Mouse (Mus musculus): ENCODE results near the gene Stxbp3. TPM values are rescaled to one million over a fixed set of nuclear protein-coding genes. Genes with fewer than 3 reads are reported as not detected.

Stxbp3 gene
- polyA plus RNA-seq, 1 experiment from 2014 or later: 20.8 TPM

GRCm38 (mm10) chr3:108851554-108851953, 11.2 kb upstream of the Stxbp3 start:
- no peaks in the 10 kb centered on the region for H3K36me3 ChIP-seq (ENCODE audit: control insufficient read depth, insufficient read depth, low read length)

GRCm38 (mm10) chr3:108851075-108851474, 10.7 kb upstream of the Stxbp3 start:
- Histone ChIP-seq H3K36me3 (ENCODE audit: control insufficient read depth, insufficient read depth, low read length) (no peaks in the 10 kb centered on the region), H3K4me1 (ENCODE audit: control insufficient read depth, insufficient read depth, low read length) (no peaks in the 10 kb centered on the region), H3K9me3 (ENCODE audit: control insufficient read depth, low read length) (no peaks in the 10 kb centered on the region), H3K9ac (ENCODE audit: low read length) (no peak overlapping the region), H3K27me3 (ENCODE audit: control insufficient read depth, insufficient read depth, low read length) (no peaks in the 10 kb centered on the region), H3K27ac (ENCODE audit: low read depth, low read length) (no peak overlapping the region), H3K4me3 (ENCODE audit: low read depth, low read length) (no peak overlapping the region), H3K4me2 (ENCODE audit: low read depth) (no peak overlapping the region)
- DNase-seq (ENCODE audit: low spot score): no peak
- 93% methylated on average over 2 of the region's 2 CpGs for WGBS
- no peak for ATAC-seq (ENCODE audit: insufficient read depth, low FRiP score, low TSS enrichment)

More at GRCm38 (mm10) chr3:108851554-108851953, 11.2 kb upstream of the Stxbp3 start:
- no peak overlapping the region for H3K4me3 ChIP-seq (ENCODE audit: low read depth, low read length)
- H3K9ac ChIP-seq (ENCODE audit: low read length): no peak overlapping the region
- H3K27me3 ChIP-seq (ENCODE audit: control insufficient read depth, insufficient read depth, low read length): no peaks in the 10 kb centered on the region
- WGBS: 80% methylated on average over 3 of the region's 3 CpGs
- DNase-seq (ENCODE audit: low spot score) (no peak), ATAC-seq (ENCODE audit: insufficient read depth, low FRiP score, low TSS enrichment) (no peak)
- H3K4me1 ChIP-seq (ENCODE audit: control insufficient read depth, insufficient read depth, low read length): no peaks in the 10 kb centered on the region
- no peak overlapping the region for H3K4me2 ChIP-seq (ENCODE audit: low read depth)
- H3K27ac ChIP-seq (ENCODE audit: low read depth, low read length): no peak overlapping the region
- H3K9me3 ChIP-seq (ENCODE audit: control insufficient read depth, low read length): no peaks in the 10 kb centered on the region

GRCm38 (mm10) chr3:108850506-108850905, 10.2 kb upstream of the Stxbp3 start:
- ATAC-seq (ENCODE audit: insufficient read depth, low FRiP score, low TSS enrichment): no peak
- no peak for DNase-seq (ENCODE audit: low spot score)
- H3K4me2 ChIP-seq (ENCODE audit: low read depth): no peak overlapping the region
- no peak overlapping the region for H3K9ac ChIP-seq (ENCODE audit: low read length)
- H3K36me3 ChIP-seq (ENCODE audit: control insufficient read depth, insufficient read depth, low read length): no peaks in the 10 kb centered on the region
- no peaks in the 10 kb centered on the region for H3K4me1 ChIP-seq (ENCODE audit: control insufficient read depth, insufficient read depth, low read length)
- no peaks in the 10 kb centered on the region for H3K27me3 ChIP-seq (ENCODE audit: control insufficient read depth, insufficient read depth, low read length)
- WGBS: 61% methylated on average over 3 of the region's 3 CpGs
- no peak overlapping the region for H3K27ac ChIP-seq (ENCODE audit: low read depth, low read length)
- H3K4me3 ChIP-seq (ENCODE audit: low read depth, low read length): no peak overlapping the region
- no peaks in the 10 kb centered on the region for H3K9me3 ChIP-seq (ENCODE audit: control insufficient read depth, low read length)

- DNase-seq (ENCODE audit: low spot score) (no peak), ATAC-seq (ENCODE audit: insufficient read depth, low FRiP score, low TSS enrichment) (no peak)
- Histone ChIP-seq H3K4me3 (ENCODE audit: low read depth, low read length) (no peak overlapping the region), H3K9me3 (ENCODE audit: control insufficient read depth, low read length) (no peaks in the 10 kb centered on the region), H3K36me3 (ENCODE audit: control insufficient read depth, insufficient read depth, low read length) (no peaks in the 10 kb centered on the region), H3K4me1 (ENCODE audit: control insufficient read depth, insufficient read depth, low read length) (no peaks in the 10 kb centered on the region), H3K27me3 (ENCODE audit: control insufficient read depth, insufficient read depth, low read length) (no peaks in the 10 kb centered on the region), H3K4me2 (ENCODE audit: low read depth) (no peak overlapping the region), H3K9ac (ENCODE audit: low read length) (no peak overlapping the region), H3K27ac (ENCODE audit: low read depth, low read length) (no peak overlapping the region)
- WGBS: 84% methylated on average over 3 of the region's 3 CpGs
Observed at GRCm38 (mm10) chr3:108846616-108847015, 6.3 kb upstream of the Stxbp3 start.

GRCm38 (mm10) chr3:108844521-108844920, 4.2 kb upstream of the Stxbp3 start:
- no peaks in the 10 kb centered on the region for H3K4me1 ChIP-seq (ENCODE audit: control insufficient read depth, insufficient read depth, low read length)
- H3K36me3 ChIP-seq (ENCODE audit: control insufficient read depth, insufficient read depth, low read length): no peaks in the 10 kb centered on the region
- no peak overlapping the region for H3K4me2 ChIP-seq (ENCODE audit: low read depth)
- no peak overlapping the region for H3K27ac ChIP-seq (ENCODE audit: low read depth, low read length)
- WGBS: 81% methylated on average over 5 of the region's 5 CpGs
- no peaks in the 10 kb centered on the region for H3K27me3 ChIP-seq (ENCODE audit: control insufficient read depth, insufficient read depth, low read length)
- H3K9me3 ChIP-seq (ENCODE audit: control insufficient read depth, low read length): no peaks in the 10 kb centered on the region
- DNase-seq (ENCODE audit: low spot score) (no peak), ATAC-seq (ENCODE audit: insufficient read depth, low FRiP score, low TSS enrichment) (no peak)
- H3K9ac ChIP-seq (ENCODE audit: low read length): no peak overlapping the region
- H3K4me3 ChIP-seq (ENCODE audit: low read depth, low read length): no peak overlapping the region

GRCm38 (mm10) chr3:108844026-108844425, 3.7 kb upstream of the Stxbp3 start:
- ATAC-seq (ENCODE audit: insufficient read depth, low FRiP score, low TSS enrichment) (no peak), DNase-seq (ENCODE audit: low spot score) (no peak)
- Histone ChIP-seq H3K27me3 (ENCODE audit: control insufficient read depth, insufficient read depth, low read length) (no peaks in the 10 kb centered on the region), H3K9me3 (ENCODE audit: control insufficient read depth, low read length) (no peaks in the 10 kb centered on the region), H3K4me3 (ENCODE audit: low read depth, low read length) (no peak overlapping the region), H3K4me1 (ENCODE audit: control insufficient read depth, insufficient read depth, low read length) (0 out of 2 replicates have a peak, but pooled peaks cover 2% of the 10 kb centered on the region), H3K4me2 (ENCODE audit: low read depth) (no peak overlapping the region), H3K36me3 (ENCODE audit: control insufficient read depth, insufficient read depth, low read length) (no peaks in the 10 kb centered on the region), H3K27ac (ENCODE audit: low read depth, low read length) (no peak overlapping the region), H3K9ac (ENCODE audit: low read length) (no peak overlapping the region)
- WGBS: 91% methylated on average over 6 of the region's 6 CpGs

GRCm38 (mm10) chr3:108840716-108841054, 359 bp upstream of the Stxbp3 start:
- Histone ChIP-seq H3K4me2 (ENCODE audit: low read depth) (no peak overlapping the region; the same call in 1 of the 2 replicates), H3K4me1 (ENCODE audit: control insufficient read depth, insufficient read depth, low read length) (0 out of 2 replicates have a peak, but pooled peaks cover 2% of the 10 kb centered on the region), H3K9ac (ENCODE audit: low read length) (no peak overlapping the region), H3K27ac (ENCODE audit: low read depth, low read length) (no peak overlapping the region), H3K36me3 (ENCODE audit: control insufficient read depth, insufficient read depth, low read length) (no peaks in the 10 kb centered on the region), H3K9me3 (ENCODE audit: control insufficient read depth, low read length) (no peaks in the 10 kb centered on the region), H3K27me3 (ENCODE audit: control insufficient read depth, insufficient read depth, low read length) (no peaks in the 10 kb centered on the region), H3K4me3 (ENCODE audit: low read depth, low read length) (peak overlapping the region; percentile 68; the same call in 1 of the 2 replicates)
- DNase-seq (ENCODE audit: low spot score) (no peak), ATAC-seq (ENCODE audit: insufficient read depth, low FRiP score, low TSS enrichment) (peak; percentile 41)
- WGBS: 54% methylated on average over 4 of the region's 4 CpGs

GRCm38 (mm10) chr3:108839647-108839999, 703 bp downstream of the Stxbp3 start:
- no peak for ATAC-seq (ENCODE audit: insufficient read depth, low FRiP score, low TSS enrichment)

GRCm38 (mm10) chr3:108838980-108839379, 1.3 kb downstream of the Stxbp3 start:
- Histone ChIP-seq H3K4me3 (ENCODE audit: low read depth, low read length) (peak overlapping the region; percentile 68; the same call in 1 of the 2 replicates), H3K4me2 (ENCODE audit: low read depth) (peak overlapping the region; percentile 57)
- WGBS: 85% methylated on average over 7 of the region's 7 CpGs

More at GRCm38 (mm10) chr3:108839647-108839999, 703 bp downstream of the Stxbp3 start:
- Histone ChIP-seq H3K4me3 (ENCODE audit: low read depth, low read length) (peak overlapping the region; percentile 68), H3K9me3 (ENCODE audit: control insufficient read depth, low read length) (no peaks in the 10 kb centered on the region), H3K4me2 (ENCODE audit: low read depth) (peak overlapping the region; percentile 57), H3K27me3 (ENCODE audit: control insufficient read depth, insufficient read depth, low read length) (no peaks in the 10 kb centered on the region), H3K9ac (ENCODE audit: low read length) (peak overlapping the region; percentile 70), H3K4me1 (ENCODE audit: control insufficient read depth, insufficient read depth, low read length) (0 out of 2 replicates have a peak, but pooled peaks cover 2% of the 10 kb centered on the region), H3K27ac (ENCODE audit: low read depth, low read length) (0 out of 2 replicates have a peak overlapping the region, but pooled peaks have one; percentile 24), H3K36me3 (ENCODE audit: control insufficient read depth, insufficient read depth, low read length) (no peaks in the 10 kb centered on the region)
- WGBS: 16% methylated on average over 8 of the region's 8 CpGs
- no peak for DNase-seq (ENCODE audit: low spot score)

More at GRCm38 (mm10) chr3:108838980-108839379, 1.3 kb downstream of the Stxbp3 start:
- 0 out of 2 replicates have a peak, but pooled peaks cover 2% of the 10 kb centered on the region for H3K4me1 ChIP-seq (ENCODE audit: control insufficient read depth, insufficient read depth, low read length)
- H3K9me3 ChIP-seq (ENCODE audit: control insufficient read depth, low read length): no peaks in the 10 kb centered on the region
- DNase-seq (ENCODE audit: low spot score) (no peak), ATAC-seq (ENCODE audit: insufficient read depth, low FRiP score, low TSS enrichment) (no peak)
- H3K9ac ChIP-seq (ENCODE audit: low read length): no peak overlapping the region
- no peak overlapping the region for H3K27ac ChIP-seq (ENCODE audit: low read depth, low read length)
- H3K27me3 ChIP-seq (ENCODE audit: control insufficient read depth, insufficient read depth, low read length): no peaks in the 10 kb centered on the region
- no peaks in the 10 kb centered on the region for H3K36me3 ChIP-seq (ENCODE audit: control insufficient read depth, insufficient read depth, low read length)
